Mouse (Mus musculus) G1E-ER4 (cell line): Measurements from ENCODE around the gene Stx17. TPM values are rescaled to one million over a fixed set of nuclear protein-coding genes. Genes with fewer than 3 reads are reported as not detected.

Experiments used
- GATA1 ChIP-seq: IDR thresholded peaks from one replicate; pipeline ENCODE4 v1.8.0; 2012; ENCODE audit warnings: low read length, inconsistent platforms
- polyA plus RNA-seq: library from polyadenylated mRNA; stranded (reverse); fragments of >175 nt; gene quantifications from 2 replicates; pipeline ENCODE4 v1.2.3, GENCODE M21; 2012

Gene Stx17
- polyA plus RNA-seq: 3.7 and 4.7 TPM in 2 replicates

DNA sequence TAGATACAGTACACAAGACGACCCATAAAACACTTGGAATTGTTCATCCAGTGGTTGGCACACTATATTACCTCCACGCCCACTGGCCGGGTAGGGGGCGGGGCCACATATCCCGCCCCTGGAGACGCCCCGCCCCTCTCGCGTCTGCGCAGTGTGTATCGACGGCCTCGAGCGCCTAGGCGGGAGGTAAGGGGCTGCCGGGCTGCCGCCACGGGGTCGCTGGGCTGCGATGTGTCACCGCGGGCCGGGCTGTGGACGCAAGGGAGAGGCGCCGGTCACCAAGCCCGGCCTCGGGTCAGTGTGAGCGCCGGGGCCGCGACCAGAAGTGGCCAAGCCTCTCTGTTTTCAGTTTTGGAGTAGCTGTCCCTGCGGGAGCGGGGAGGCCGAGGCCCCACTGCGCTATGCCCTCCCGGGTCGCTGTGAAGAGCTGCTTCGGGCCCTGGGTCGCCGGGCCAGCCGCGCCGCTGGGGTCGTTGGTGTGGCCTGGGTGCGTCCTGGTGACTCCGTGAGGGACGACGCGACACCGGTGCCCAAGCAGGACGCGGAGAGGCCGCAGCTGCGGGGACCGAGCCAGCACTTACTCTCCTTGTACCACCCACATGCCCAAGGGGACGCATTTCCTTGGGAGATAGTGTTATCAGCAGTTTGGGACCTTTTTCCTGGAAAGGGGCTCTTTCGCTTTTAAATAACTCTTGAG, at the start of gene Stx17:
TSS of gene Stx17 (plus strand) at position 143 of the 697 bp plus-strand sequence.
- no peak for TF ChIP-seq GATA1

DNA sequence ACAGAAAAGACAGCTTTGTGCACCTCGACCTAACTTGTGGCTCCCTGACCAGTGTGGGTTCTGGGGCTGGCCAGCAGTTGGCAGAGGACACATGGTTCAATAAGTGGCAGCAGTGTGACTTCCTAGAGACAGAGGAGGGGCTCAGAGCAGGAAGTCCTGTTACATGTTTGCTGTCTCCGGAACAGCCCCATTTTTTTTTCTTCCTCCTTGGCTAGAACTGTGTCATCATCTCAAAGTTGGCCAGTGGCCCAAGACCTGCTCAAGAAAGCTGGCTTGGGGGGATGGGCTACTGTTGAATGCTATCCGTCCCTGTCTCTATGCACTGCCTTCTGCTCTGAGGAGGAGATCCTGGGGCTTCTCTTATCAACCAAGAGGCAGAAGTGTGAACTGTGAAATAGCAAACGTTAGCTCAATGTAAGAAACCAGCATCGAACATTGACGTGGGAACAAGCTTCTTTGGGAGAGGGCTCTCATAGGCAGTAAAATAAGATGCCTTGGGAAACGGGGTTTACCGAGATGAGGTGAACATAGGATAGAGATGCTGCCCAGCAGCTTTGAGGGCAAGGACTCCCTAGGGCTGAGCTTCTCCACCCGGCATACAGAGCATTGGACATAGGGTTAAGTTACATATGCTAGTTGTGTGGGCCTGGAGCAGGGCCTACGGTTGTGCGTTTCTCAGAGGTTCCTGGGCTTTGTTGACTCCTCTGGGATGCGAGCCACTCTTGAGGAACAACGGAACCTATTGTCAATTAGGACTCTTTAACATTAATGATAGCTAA, 47.8 kb upstream of the Stx17 start:
- TF ChIP-seq GATA1: no peak

DNA sequence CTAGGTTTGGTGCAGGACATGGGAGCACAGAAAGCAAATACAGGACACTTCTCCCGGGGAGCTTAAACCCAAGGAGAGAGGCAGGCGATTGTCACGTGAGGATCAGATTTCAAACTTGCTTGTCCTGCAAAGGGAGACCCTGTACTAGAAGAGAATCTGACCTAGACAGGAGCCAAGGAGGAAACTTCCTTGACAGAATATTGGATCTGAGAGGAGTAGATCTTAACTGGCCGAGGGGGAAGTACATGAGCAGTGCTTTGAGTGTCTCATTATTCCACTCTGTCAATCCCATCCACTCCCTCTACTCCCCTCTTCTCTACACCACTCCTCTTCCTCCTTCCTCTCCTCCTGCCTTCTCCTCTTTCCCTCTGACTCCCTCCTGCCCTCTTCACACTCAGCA, 46.5 kb upstream of the Stx17 start:
- TF ChIP-seq GATA1: no peak

DNA sequence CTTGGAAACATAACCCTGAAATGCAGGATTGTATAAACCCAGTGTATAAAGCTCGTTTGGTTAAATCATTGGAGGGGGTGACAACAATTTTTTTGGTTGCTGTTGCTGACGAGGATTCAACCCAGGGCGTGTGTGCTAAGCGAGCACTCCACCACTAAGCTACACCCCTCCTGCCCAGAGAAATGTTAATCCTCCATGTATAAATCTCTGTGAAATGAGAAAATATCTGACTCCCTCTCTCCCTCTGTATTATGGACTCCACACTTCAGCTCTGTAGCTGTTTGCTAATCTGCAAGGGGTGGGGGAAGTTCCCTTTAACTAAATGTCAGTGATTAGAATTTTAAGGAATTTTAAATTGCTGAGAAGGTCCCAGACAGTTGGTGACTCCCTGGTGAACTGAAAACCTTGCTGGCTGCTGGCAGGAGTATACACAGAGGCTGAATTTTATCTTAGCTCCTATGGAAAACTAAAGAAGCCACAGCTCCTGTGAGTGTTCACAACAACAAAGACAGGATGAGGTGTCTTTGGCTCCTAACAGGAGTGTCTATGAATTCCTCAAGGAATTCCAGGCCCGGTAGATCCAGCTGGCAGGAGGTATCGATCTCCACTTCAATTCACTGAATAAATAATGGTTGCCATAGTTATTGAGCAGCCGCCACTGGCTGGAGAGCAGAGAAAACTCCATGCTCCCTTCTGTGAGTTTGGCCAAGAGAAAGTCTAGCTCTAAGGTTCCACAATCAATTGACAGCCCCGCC, 45.3 kb upstream of the Stx17 start:
- no peak for TF ChIP-seq GATA1

DNA sequence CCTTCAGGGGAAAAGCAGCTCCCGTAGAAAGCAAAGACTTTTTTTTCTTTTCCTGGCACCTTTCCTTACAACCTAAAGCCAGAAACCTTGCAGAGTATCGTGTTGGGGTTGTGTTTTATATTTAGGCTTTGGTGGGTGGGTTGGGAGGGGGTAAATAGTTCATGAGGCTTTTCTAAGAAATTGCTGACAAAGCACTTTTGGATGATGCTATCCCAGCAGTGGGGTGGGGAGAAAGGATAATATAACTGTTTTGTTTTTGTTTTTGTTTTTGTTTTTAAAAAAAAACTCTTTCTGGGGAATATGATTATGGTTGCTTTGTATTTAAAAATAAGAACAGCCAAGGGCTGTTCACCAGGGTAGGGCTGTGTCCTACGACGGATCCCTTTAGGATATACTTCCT, 41.3 kb upstream of the Stx17 start:
- TF ChIP-seq GATA1: no peak

DNA sequence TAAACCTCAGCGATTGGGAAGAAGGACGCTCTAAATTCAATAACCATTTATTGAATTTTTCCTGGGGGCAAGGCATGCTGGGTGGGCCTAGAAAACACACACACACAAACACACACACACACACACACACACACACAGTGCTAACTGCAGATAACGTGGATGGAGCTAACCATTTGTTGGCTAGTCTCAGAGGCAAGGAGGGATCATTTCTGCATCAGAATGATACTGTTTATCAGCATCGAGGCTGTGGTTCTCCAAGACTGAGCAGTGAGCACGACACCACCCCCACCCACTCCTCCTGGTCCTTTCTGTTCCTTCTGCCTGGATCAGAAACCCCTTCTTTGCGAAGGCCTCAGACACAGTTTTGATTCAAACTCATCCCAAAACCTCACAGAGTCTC, 38.1 kb upstream of the Stx17 start:
- no peak for TF ChIP-seq GATA1

DNA sequence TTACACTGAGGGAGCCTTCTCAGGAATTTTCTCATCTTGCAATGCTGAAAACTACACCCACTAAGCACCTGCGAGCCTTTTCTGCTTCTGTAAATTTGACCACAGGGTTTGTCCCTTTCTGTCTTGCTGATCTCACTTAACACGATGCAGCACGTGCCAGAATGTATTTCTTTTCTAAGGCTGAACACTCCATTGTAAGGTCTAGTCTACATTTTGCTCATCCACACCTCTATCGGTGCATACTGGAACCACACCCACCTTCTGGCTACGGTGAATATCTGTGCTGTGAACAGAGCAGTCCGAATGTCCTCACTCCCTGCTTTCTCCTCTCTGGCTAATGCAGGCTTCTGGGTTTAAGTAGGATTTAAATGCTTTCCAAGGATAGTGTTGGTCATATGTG, 37.2 kb upstream of the Stx17 start:
- no peak for TF ChIP-seq GATA1

DNA sequence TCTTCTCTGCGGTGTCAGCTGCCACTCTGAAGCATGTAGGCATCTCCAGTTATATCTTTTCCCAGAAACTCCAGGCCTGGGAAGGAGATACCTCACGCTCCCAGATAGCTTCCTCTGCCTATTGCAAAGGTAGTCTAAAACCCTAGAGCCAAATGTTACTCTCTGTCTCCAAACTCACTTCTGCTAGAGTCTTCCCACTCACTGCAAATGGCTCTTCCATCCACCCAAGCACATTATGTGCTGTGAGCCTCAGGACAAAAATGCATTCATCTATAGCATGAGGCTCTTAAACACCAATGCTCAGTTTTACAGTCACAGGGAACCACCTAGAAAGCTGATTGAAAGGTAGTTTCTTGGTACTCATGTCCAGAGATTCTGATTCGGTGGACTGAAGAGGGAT, 31.5 kb upstream of the Stx17 start:
- no peak for TF ChIP-seq GATA1

DNA sequence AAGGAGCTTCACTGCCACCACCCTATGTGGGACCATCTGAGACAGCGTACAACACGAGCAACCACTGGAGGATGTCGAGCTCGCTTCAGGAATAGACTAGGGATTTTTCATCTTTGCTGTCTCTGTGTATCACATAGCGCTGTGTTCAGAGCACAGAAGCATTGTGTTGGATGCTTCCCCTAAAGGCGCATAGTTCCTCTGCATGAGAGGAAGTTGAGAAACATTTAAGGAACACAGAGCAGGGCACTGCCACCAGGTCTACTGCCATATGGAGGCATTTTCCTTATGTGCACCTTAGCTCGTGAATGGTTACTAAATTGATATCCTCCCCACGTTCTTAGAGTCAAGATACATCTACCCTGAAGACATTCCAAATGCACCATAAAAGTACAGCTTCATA, 24.5 kb upstream of the Stx17 start:
- TF ChIP-seq GATA1: no peak

DNA sequence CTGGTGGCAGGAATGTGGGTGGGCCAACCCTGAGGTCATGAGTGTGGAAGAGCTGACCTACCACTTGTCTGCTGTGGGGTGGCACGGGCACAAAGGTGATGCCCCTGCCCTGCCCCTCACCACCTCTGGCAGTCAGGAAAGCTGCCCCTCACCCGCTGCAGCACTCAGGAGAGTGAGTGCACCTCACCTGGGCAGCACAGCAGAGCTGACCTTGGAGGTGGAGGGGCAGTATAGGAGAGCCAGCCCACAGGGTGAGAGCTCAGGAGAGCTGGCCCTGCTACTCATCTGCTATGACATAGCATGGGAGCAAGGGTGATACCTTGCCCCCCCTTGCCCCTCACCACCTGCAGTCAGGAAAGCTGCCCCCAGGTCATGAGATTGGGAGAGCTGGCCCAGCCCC, 22.7 kb upstream of the Stx17 start:
- no peak for TF ChIP-seq GATA1

DNA sequence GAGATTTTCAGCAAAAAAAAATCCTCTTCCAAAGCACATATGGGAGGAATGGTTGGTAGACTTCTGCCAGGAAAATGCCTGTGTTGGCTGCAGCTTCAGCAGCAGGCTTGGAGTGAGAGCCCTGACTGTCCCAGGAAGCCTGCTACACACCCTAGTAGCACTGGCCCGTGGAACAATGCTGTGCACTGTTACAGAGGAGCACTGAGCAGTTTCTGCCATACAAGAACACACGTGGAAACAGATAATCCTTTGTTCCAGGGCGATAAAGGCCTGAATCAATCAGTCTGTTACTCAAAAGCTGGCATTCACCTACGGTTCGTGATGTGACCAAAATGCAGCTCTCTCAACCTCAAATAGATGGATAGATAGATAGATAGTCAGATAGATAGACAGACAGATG, 19.3 kb upstream of the Stx17 start:
- no peak for TF ChIP-seq GATA1

DNA sequence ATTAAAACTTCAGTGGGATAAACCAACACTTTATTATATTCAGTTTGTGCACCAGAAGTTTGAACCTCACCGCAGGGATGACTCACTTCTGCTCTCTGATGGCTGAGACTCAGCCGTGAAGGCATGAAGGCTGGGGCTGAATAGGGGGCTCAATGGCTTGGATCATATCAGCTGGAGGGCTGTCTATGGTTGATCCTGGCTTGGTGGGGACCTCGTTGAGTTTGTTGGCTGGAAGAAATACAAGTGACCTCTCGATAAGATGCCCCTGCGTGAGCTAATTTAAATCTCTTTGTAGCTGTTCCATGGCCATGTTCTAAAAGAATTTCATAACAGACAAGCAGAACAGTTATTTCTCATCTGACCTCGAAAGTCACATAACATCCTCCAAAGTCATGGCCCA, 17.6 kb upstream of the Stx17 start:
- no peak for TF ChIP-seq GATA1

DNA sequence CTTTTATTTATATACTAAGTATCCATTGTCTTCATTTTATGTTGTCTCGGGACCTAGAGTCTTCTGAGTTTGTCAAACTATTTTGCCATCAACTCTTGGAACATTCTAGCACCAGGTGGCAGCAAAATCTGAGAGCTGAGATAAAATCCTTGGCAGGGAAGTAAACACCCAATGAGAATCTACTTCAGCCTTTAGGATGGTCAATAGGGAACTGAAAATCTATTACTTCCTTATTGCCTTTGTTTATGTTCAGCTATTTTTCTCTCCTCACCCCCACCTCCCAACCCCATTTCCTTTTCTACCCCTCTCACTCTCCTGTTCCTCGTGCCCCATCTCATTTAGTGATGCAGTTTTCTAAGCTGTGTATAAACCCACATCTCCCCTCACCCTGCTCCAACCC, 16.1 kb upstream of the Stx17 start:
- no peak for TF ChIP-seq GATA1

DNA sequence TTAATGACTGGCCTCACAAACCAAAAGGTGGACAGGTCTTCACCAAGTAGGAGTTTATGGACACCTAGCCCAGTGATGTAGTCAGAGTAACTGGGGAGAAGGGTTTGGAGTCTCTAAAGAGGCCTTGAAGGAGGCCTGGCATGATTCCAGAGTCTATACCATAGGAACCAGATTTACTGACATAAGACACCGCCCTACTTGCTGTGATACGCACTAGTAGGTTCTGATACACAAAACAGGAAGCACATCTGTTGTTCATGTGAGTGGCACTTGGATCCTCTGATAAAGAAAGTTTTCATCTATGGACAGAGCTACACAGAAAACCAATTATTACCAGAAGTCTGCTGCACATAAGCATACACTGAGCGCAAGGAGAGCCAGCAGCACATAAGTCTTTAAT, 14.4 kb upstream of the Stx17 start:
- TF ChIP-seq GATA1: no peak

DNA sequence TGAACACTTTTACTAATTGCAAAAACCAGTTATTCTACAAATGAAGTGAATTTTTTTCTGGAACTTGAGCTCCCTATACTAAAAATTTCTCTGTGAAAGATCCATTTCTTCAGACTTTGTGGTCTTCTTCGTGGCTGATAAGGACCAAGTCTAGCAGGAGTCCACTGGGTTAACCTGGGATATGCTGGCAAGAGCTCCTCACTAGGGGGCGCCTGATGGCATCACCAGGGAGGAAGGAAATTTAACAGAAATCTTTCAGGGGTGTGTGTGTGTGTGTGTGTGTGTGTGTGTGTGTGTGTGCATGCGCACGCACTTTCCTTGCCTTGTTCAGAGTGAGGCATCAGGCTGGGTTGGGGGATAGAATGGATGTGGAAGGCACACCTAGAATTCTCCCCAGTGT, 8.5 kb upstream of the Stx17 start:
- TF ChIP-seq GATA1: no peak

DNA sequence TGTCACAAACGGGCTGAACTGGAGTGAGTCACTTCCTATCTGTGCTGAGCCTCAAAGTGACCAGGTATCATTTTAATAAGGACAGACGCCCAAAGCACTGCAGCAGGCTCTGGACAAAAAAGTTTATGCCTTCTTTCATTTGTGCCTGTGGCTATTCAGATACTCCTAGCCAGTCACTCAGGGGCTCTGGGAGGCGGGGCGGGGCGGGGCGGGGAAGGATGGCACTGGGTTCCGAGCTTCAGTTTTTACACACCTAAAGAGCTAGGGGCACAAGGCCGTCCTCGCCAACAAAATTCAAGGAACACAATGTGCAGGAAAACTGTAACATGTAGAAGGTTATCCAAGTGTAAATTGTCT, 321 bp upstream of the Stx17 start:
- TF ChIP-seq GATA1: no peak

DNA sequence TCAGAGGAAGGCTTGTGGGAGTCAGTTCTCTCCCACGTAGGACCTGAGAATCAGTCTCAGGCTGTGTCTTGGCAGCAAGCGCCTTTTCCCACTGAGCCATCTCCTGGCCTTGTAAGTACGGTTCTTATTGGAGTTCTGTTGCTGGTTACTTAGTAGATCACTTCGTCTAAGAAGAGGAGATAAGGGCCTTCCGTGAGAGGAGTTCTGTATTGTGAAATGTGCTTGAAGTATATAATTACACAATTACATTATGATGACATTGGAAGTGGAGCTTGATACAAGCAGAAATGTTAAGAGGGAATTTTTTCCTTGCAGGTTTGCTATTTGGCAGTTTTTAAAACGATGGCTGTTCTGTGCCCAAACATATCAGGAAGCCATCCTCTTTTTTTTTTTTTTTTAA, 5.6 kb downstream of the Stx17 start:
- no peak for TF ChIP-seq GATA1

DNA sequence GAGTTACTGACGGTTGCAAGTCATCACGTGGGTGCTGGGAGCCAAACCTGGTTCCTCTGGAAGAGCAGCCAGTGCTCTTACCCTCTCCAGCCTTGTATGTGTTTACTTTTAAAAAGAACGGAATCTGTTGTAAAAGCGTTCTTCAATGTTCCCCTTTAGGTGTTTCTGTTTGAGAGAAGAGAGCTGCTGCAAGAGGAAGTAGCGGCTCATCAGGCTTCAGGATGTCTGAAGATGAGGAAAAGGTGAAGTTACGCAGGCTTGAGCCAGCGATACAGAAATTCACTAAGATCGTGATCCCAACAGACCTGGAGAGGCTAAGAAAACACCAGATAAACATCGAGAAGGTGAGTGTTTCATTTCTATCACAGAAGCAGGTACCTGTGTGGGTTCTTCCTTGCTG, 6.9 kb downstream of the Stx17 start:
- TF ChIP-seq GATA1: no peak
